Mouse (Mus musculus): ENCODE measurements at regions not wholly inside any gene's neighbourhood (a gene's known extent, or its start where the extent isn't known, plus 50 kb on each side); places are given as distances from the start of the nearest gene placed in this dataset.

DNA sequence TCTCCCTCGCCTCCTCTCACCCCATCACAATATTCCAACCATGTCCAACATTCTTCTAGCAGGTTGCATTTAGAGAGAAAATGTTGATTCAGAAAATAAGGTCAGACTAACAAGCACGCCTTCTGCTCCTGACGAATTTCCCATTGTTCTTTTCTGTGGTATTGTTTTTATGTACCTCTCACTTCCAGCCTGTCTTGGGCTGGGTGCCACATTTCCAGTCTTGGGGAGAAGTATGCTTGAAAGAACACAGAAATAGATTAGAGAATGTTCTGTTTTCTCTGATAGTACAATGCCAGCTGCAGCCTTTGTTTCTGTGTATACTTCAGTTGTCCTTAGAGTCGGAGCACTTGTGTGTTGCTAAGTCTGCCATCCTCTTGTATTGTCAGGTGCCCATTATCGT is 160.3 kb upstream of the Igfbp7 start:
- TF ChIP-seq CTCF (IDR thresholded peaks at IDR 0.05 in 2 of 3, conservative IDR thresholded peaks at IDR 0.05 in 1 of 3; ENCODE audit: control insufficient read depth in 1 of 3, insufficient read depth in 1 of 3, low read depth in 2 of 3, low read length in 3 of 3, poor library complexity in 1 of 3, severe bottlenecking in 1 of 3) (no peak), EP300 (IDR thresholded peaks at IDR 0.05; ENCODE audit: low read depth in 1 of 2, low read length in 2 of 2) (no peak), POLR2A (IDR thresholded peaks at IDR 0.05; ENCODE audit: control insufficient read depth in 1 of 2, insufficient read depth in 1 of 2, low read depth in 1 of 2, low read length in 2 of 2, poor library complexity in 1 of 2) (no peak), GATA1 (IDR thresholded peaks at IDR 0.05; ENCODE audit: low read depth, low read length) (no peak), POLR2AphosphoS2 (IDR thresholded peaks at IDR 0.05; ENCODE audit: low read length) (no peak), USF2 (IDR thresholded peaks at IDR 0.05; ENCODE audit: borderline replicate concordance in 1 of 2, insufficient read depth in 1 of 2, low read depth in 1 of 2, low read length in 2 of 2) (no peak), TBP (IDR thresholded peaks at IDR 0.05; ENCODE audit: low read depth, low read length) (no peak), KAT2A (conservative IDR thresholded peaks at IDR 0.05; ENCODE audit: low read depth, low read length) (no peak), CHD2 (IDR thresholded peaks at IDR 0.05; ENCODE audit: low read length) (no peak), MAFK (IDR thresholded peaks at IDR 0.05; ENCODE audit: borderline replicate concordance, low read depth, low read length) (no peak), POLR2AphosphoS5 (IDR thresholded peaks at IDR 0.05; ENCODE audit: borderline replicate concordance, low read depth, low read length) (no peak), SIN3A (IDR thresholded peaks at IDR 0.05; ENCODE audit: low read length) (no peak), MAX (IDR thresholded peaks at IDR 0.05; ENCODE audit: low read length) (no peak), NRF1 (IDR thresholded peaks at IDR 0.05; ENCODE audit: insufficient read depth, low read depth, low read length, poor library complexity, severe bottlenecking) (no peak)

Measured in MEL (cell line).